In the genomic region with DNA sequence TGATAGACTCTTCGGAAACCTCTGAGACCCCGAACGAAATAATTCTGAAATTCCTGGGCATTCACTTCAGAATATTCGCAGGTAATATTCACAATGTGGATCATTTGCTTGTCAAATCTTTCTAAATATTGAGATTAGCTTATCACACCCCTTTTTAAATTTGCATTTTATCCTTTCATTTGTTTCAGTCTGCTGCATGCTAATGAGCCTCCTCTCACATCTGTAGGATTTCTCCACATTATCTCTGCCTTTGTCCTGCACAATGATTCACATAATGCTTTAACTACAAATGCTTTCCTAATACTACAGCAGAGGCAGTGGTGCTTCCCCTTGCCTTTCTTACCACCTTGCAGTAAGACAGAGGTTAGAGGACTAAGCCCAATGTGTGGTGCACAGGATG, we compare ENCODE assay signal across 16 mouse cellular contexts.
"Had no signal": no experiment of that assay in that cellular context is flagged by ENCODE, and none has a peak within 500 bp of the region (broad histone marks: within the 10 kb centered on the region; RNA-seq: fewer than 3 reads in every experiment).

No protein-coding gene starts in this region.

- H3K27me3 ChIP-seq: limb, embryonic 12.5 days; liver, embryonic 13.5 days; lung, embryonic 15.5 days; megakaryocyte, embryonic 14.5 days; neural tube, embryonic 15.5 days had no signal

- DNase-seq: kidney, adult 2 months; kidney, postnatal 36 days; layer of hippocampus, adult 9-11 months; layer of hippocampus, postnatal 36 days; liver; liver, embryonic 13.5 days; liver, postnatal 0 days; lung, postnatal 14 days; thymus, postnatal 4 days had no signal

- H3K36me3 ChIP-seq: limb, embryonic 12.5 days; liver, embryonic 13.5 days; lung, embryonic 15.5 days; neural tube, embryonic 15.5 days had no signal

- H3K27ac ChIP-seq: limb, embryonic 12.5 days; liver, embryonic 13.5 days; lung, embryonic 15.5 days; macrophage; neural tube, embryonic 15.5 days; stomach, postnatal 0 days had no signal

- H3K9ac ChIP-seq: limb, embryonic 12.5 days; liver, embryonic 13.5 days; liver, postnatal 0 days; lung, embryonic 15.5 days; neural tube, embryonic 15.5 days had no signal

- H3K4me1 ChIP-seq: limb, embryonic 12.5 days; liver, embryonic 13.5 days; lung, embryonic 15.5 days; megakaryocyte, embryonic 14.5 days; neural tube, embryonic 15.5 days had no signal

- H3K9me3 ChIP-seq: limb, embryonic 12.5 days; liver, embryonic 13.5 days; lung, embryonic 15.5 days; megakaryocyte, embryonic 14.5 days; neural tube, embryonic 15.5 days had no signal

- H3K4me3 ChIP-seq: limb, embryonic 12.5 days; liver, embryonic 13.5 days; lung, embryonic 15.5 days; megakaryocyte, embryonic 14.5 days; myocyte; neural tube, embryonic 15.5 days had no signal

- ATAC-seq: liver, postnatal 0 days had no signal

- H3K4me2 ChIP-seq: limb, embryonic 12.5 days; liver, embryonic 13.5 days; lung, embryonic 15.5 days; neural tube, embryonic 15.5 days had no signal
